Mouse (Mus musculus): Measurements from ENCODE around the gene Best2.

The Best2 gene

DNA sequence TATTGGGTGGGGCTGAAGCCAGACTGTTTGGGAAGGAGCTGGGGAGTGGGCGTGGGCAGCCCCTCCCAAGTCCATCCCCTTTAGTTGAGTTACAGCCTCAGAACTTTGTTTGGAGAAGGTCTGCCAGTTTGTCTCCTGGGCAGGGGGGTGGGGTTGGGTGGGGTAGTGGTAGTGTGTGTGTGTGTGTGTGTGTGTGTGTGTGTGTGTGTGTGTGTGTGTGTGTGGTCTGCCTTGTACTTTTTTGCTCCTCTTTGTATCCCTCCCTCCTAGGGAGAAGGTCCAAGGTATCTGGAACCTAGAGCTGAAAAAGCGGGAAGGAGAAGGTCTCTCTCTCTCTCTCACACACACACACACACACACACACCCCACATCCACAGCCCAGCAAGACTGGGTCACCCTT is at the start of gene Best2:
Gene Best2, minus strand, starts transcription at position 101 of the 400 bp plus-strand sequence.
- DNase-seq (ENCODE audit: low read depth), result no peak

GRCm38 (mm10) chr8:85062603-85063002 is 48.3 kb upstream of the Best2 start:
- DNase-seq (ENCODE audit: low read depth), result no peak

DNA sequence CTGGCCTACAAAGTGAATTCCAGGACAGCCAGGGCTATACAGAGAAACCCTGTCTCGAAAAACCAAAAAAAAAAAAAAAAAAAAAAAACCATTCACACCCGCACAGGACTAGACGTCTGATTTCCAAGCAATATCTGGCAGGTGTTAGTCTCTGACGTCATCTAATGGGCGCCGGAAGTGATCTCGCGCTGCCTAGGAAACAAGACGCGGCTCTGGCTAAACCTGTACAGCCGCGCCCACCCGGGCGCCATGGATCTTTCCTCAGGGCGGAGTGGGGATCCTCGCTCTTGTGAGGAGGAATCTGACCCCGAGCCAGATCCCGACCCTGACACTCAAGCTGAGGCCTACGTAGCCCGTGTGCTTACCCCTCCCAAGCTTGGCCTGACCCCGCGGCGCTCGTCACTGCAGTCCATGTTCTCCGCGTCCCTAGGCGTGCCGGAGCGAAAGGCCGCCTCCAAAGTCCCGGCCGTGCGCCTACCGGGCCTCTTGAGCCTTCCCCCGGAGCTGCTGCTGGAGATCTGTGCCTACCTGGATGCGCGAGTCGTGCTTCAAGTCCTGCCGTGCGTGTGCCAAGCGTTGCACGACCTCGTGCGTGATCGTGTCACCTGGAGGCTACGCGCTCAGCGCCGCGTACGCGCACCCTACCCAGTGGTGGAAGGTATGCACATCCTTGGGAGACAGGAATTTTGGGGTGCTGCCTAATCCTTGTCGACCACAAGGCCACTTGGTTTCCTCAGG is 45.7 kb upstream of the Best2 start, which contains the start of gene Fbxw9:
Gene Fbxw9, plus strand, starts transcription at position 177 of the 738 bp plus-strand sequence.
- DNase-seq (ENCODE audit: low read depth), result peak; percentile 94

DNA sequence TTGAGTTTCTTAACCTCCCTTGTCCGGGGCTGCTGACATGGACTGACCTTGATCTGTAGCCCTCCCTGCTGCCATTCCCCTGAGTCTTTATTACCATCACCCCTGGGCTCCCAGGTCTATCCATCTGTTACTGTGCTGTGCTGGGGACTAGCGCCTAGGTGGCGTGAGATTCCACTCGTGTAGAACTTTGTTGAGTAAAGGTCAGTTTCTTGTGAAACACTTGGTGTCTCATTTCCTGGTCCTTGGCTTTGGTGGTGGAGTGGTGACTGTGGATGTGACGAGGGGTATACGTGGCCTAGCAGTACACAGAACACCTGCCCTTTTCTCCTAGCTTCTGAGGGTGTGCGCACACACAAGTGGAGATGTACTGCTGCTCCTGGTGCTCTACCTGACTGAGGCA is 43.0 kb upstream of the Best2 start:
- no peak for DNase-seq (ENCODE audit: low read depth)

DNA sequence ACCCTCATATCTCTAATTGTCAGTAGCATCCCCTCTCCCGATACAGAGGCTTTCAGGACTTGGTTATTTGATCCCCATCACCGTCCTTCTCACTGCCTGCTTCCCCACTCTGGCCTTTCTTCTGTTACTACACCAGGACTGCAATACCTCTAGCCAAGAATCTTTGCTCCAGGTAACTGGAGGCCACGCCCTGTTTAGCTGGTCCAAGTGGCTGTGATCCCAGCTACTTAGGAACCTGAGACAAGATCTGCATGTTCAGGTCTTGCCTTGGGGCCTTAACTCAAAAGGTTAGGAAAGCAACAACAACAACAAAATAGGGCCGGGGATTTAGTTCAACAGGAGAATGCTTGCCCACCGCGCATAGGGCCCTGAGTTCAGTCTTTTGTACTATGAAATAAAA is 29.3 kb upstream of the Best2 start:
- no peak for DNase-seq (ENCODE audit: low read depth)

DNA sequence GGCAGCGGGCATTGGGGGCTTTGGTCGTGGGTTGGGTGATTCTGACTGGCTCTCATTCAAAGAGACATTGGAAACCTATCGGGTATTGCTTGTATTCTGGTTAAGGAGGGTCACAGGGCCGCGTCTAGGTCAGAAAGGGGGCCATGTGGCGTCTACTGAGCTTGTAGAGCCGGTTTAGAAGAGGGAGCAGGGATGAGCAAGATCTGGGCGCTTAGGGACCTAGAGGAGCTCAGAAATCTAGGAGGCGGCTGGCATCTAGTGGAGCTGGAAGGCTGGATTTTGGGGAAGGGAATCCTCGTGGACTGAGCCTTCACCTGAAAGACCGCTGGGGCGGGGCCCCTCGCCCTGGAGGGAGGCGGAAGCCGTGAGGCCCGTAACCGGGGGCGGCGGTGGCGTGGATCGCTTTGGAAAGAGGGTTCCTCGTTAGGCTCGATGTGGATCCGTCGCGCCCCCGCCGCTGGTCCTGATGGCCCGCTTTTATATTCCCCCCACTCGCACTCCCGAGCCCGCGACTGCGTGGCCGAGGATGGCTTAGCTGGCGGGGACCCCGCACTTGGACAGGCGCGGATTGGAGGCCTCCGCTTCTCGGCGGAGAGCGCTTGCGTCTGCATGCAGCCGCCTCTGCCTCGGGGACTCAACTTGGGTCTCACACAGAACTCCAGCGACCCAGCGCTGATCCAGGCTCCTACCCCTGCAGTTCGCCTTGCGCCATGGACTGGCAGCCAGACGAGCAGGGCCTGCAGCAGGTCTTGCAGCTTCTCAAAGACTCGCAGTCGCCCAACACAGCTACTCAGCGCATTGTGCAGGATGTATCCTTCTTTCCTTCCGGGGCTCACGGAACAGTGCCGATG is 23.6 kb upstream of the Best2 start:
- DNase-seq (ENCODE audit: low read depth), result peak; percentile 64

- DNase-seq (ENCODE audit: low read depth), result no peak
Observed at GRCm38 (mm10) chr8:85037366-85037680, 23.0 kb upstream of the Best2 start.

GRCm38 (mm10) chr8:85036718-85037365 is 22.5 kb upstream of the Best2 start, which contains the start of gene Tnpo2:
Tnpo2 (plus strand) TSS chr8:85036915.
- peak; percentile 97 for DNase-seq (ENCODE audit: low read depth)

- DNase-seq (ENCODE audit: low read depth), result no peak
Observed at GRCm38 (mm10) chr8:85036381-85036717, 22.0 kb upstream of the Best2 start.

DNA sequence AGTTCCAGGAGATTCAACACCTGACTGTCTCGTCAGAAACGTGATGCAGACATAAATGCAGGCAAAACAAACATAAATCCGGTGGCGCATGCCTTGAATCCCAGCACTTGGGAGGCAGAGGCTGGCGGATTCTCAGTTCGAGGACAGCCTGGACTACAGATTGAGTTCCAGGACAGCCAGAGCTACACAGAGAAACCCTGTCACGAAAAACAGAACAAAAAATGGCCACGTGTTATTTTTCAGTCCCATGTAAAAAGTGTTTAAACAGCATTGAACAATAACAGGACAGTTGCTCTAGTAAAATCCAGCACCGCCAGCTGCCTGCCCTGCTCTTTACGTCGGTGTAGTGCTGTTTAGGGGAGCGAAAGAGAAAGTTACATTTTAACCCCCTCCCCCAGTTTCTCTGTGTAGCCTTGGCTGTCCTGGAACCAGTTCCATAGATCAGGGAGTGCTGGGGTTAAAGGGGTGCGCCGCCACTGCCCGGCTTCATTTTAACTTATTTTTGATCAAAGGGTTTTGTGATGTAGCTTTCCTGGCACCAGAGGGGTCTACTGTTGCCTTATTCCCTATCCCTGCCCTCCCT is 21.5 kb upstream of the Best2 start:
- peak; percentile 67 for DNase-seq (ENCODE audit: low read depth)

- no peak for DNase-seq (ENCODE audit: low read depth)
Observed at GRCm38 (mm10) chr8:85035165-85035727, 20.9 kb upstream of the Best2 start.

DNA sequence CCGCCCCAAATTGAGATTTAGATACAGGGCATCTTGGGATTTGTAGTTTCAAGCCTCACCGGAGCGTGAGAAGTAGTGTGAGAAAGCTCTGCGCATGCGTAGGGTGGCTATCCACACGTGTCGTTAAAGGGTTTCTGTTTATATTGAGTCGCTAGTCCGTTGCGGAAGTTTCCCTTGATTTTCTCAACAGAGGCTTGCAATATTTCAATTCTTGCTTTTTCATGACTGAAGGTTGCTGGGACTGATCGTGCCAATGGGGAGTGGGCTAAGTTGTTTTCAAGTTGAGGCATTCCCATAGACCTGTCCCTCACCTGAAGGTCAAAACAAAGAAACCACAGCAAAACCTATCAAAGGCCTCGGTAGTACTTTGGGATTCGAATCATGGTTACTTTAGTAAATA is 20.4 kb upstream of the Best2 start:
- DNase-seq (ENCODE audit: low read depth), result no peak

GRCm38 (mm10) chr8:85033867-85034266 is 19.5 kb upstream of the Best2 start:
- DNase-seq (ENCODE audit: low read depth), result no peak

GRCm38 (mm10) chr8:85032622-85033311 is 18.4 kb upstream of the Best2 start:
- DNase-seq (ENCODE audit: low read depth), result peak; percentile 64

DNA sequence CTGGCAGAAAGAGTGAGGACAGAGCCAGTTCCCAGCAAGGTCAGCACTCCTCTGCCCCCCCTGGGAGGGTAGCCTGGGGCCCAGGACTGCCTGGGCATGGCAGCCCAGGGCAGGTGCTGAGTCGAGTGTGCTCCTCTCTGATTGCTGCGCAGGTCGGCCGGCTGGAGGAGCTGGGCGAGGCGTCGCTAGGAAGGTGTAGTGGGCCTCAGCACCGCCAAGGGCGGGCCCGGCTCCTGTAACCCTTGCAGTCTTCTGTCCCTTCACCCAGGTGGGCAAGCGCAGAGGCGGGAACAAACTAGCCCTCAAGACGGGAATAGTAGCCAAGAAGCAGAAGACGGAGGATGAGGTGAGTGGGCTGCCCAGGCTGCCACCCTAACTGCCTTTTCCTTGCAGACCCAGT is 14.9 kb upstream of the Best2 start:
- DNase-seq (ENCODE audit: low read depth), result no peak

DNA sequence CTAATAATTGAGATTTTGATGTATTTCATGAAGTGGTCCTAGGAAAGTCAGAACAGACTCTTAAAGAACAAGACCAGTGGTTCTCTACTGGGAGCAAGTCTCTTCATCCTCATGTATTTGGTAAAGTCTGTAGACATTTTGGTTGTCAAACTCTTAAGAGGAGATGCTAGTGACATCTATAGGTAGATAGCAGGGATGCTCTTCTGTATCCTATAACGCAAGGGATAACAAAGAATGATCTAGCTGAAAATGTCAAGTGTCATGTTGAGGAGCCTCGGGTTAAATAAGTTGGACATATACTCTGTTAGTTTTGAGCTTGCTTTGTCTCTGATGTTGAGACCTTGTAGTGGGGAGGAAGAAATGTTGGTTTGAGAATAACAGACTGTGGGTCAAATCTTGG is 13.6 kb upstream of the Best2 start:
- DNase-seq (ENCODE audit: low read depth), result peak; percentile 38

- DNase-seq (ENCODE audit: low read depth), result peak; percentile 35
Observed at GRCm38 (mm10) chr8:85027516-85027855, 13.2 kb upstream of the Best2 start.

DNA sequence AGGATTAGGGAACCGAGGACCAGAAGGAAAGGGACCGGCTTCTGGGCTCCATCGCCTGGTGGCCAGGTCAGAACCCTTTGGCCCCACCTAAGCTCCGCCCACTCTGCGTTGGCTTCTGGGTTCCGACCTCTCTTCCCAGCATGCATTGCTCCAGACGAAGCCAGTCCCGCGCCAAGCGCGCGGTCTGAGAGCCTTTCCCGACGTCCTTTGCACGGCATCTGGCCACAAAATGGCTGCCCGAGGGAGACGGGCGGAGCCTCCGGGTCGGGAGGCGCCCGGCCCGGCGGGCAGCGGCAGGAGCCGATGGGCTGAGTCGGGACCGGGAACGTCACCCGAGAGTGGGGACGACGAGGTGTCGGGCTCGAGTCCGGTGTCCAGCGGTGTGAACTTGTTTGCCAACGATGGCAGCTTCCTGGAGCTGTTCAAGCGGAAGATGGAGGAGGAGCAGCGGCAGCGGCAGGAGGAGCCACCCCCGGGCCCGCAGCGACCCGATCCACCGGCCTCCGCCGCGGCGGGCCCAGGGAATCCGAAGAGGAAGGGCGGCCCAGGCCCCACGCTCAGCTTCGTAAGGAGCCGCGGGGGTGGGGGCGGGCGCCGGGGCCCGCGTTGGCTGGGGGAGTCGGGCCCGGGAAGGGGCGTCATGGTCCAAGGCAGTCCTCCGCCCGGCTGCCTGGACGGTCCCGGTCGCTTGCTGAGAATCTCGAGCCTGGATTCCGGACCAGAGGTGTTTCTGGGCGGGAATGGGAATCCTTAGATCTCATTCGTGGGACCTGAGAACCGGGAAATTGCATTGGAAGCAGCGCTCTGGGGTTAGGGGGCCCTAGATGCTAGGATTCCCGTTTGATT is 12.6 kb upstream of the Best2 start, which contains the start of gene Trir:
Gene Trir, plus strand, starts transcription at position 154 of the 846 bp plus-strand sequence.
- DNase-seq (ENCODE audit: low read depth), result peak; percentile 98

GRCm38 (mm10) chr8:85025098-85025932 is 11.0 kb upstream of the Best2 start, which contains the start of gene Asna1:
Asna1 (minus strand) TSS chr8:85025281.
- DNase-seq (ENCODE audit: low read depth), result peak; percentile 91

GRCm38 (mm10) chr8:85023846-85024245 is 9.5 kb upstream of the Best2 start:
- DNase-seq (ENCODE audit: low read depth), result no peak
